Mouse (Mus musculus) CD4-positive, CD25-positive, alpha-beta regulatory T cell (primary cell): ENCODE results near the gene Gm21294. TPM values are rescaled to one million over a fixed set of nuclear protein-coding genes. Genes with fewer than 3 reads are reported as not detected.

Experiments
- polyA plus RNA-seq: library from polyadenylated mRNA; unstranded; fragments of 100-300 nt; shearing (Covaris generic); gene quantifications from one replicate; pipeline ENCODE4 v1.2.1, GENCODE M21; 2017

Gene Gm21294
- not detected for polyA plus RNA-seq

GRCm38 (mm10) chrY:89052506-89052905 is at the start of gene Gm21294:
Gene Gm21294 (plus strand): TSS chrY:89052806.

